Mouse (Mus musculus) embryonic facial prominence, embryonic 14.5 days (tissue): ENCODE data around the gene Atat1. TPM values are rescaled to one million over a fixed set of nuclear protein-coding genes. Genes with fewer than 3 reads are reported as not detected.

Experiments
- ATAC-seq: fragments of 200-750 bp; cut with Nextera tagmentation; 2 replicates; pipeline ENCODE4 v1.8.0; 2017; ENCODE audit warnings: low read depth, moderate number of reproducible peaks, moderate TSS enrichment
- DNase-seq: peaks from one replicate; pipeline ENCODE4 v3.0.0-alpha.2; 2015; ENCODE audit warnings: low spot score
- H3K27ac ChIP-seq: fragments of 300-500 bp; sonication (generic); replicated peaks from 2 replicates; pipeline ENCODE4 v1.5.1; 2014; ENCODE audit warnings: low read depth, mild to moderate bottlenecking, low read length, moderate library complexity
- H3K27me3 ChIP-seq: fragments of 300-500 bp; sonication (generic); replicated peaks from 2 replicates; pipeline ENCODE4 v1.6.1; 2014; ENCODE audit warnings: low read length; ENCODE audit not compliant: control insufficient read depth, insufficient read depth
- H3K36me3 ChIP-seq: fragments of 300-500 bp; sonication (generic); 2 replicates; pipeline ENCODE4 v1.6.1; 2014; ENCODE audit warnings: low read length, mixed read lengths; ENCODE audit not compliant: control insufficient read depth, insufficient read depth
- H3K4me1 ChIP-seq: fragments of 300-500 bp; sonication (generic); 2 replicates; pipeline ENCODE4 v1.6.1; 2014; ENCODE audit warnings: antibody characterized with exemption, low read length; ENCODE audit not compliant: control insufficient read depth, insufficient read depth
- H3K4me2 ChIP-seq: fragments of 300-500 bp; sonication (generic); 2 replicates; pipeline ENCODE4 v1.6.1; 2014; ENCODE audit warnings: low read depth, mild to moderate bottlenecking, low read length, moderate library complexity, mixed read lengths
- H3K4me3 ChIP-seq: fragments of 300-500 bp; sonication (generic); 2 replicates; pipeline ENCODE4 v1.5.1; 2014; ENCODE audit warnings: low read depth, mild to moderate bottlenecking, low read length
- H3K9ac ChIP-seq: fragments of 300-500 bp; sonication (generic); 2 replicates; pipeline ENCODE4 v1.6.1; 2014; ENCODE audit warnings: low read depth, mild to moderate bottlenecking, low read length, moderate library complexity, mixed read lengths
- H3K9me3 ChIP-seq: fragments of 300-500 bp; sonication (generic); 2 replicates; pipeline ENCODE4 v1.6.1; 2016; ENCODE audit warnings: low read length; ENCODE audit not compliant: control insufficient read depth
- WGBS: fragments of 180-500 bp; shearing (Covaris S2); extraction: QIAGEN DNeasy Blood & Tissue Kit; methylation state at CpG from one replicate; pipeline ENCODE4 v1.1.7; 2014; 5-methylcytosine and 5-hydroxymethylcytosine counted together
- polyA plus RNA-seq: library from polyadenylated mRNA; unstranded; fragments of >200 nt; fragmentation: Nextera tagmentation; extraction: Ambion mirVana; gene quantifications from 2 replicates; pipeline ENCODE4 v1.2.1, GENCODE M21; 2014

Atat1 gene
- polyA plus RNA-seq, 1 experiment from 2014 or later: 48.1 TPM

- peak overlapping the region; percentile 98 for H3K4me2 ChIP-seq
- ATAC-seq: peak; percentile 16; the same call in 1 of the 2 replicates
- no peaks in the 10 kb centered on the region for H3K9me3 ChIP-seq
- DNase-seq: no peak
- peak overlapping the region; percentile 84 for H3K9ac ChIP-seq
- no peak overlapping the region; the same call in 1 of the 2 replicates for H3K27ac ChIP-seq
- no peaks in the 10 kb centered on the region for H3K27me3 ChIP-seq
- WGBS: 44% methylated on average over 23 of the region's 23 CpGs
- H3K4me3 ChIP-seq: peak overlapping the region; percentile 82
- peaks cover 61% of the 10 kb centered on the region for H3K36me3 ChIP-seq
- H3K4me1 ChIP-seq: no peaks in the 10 kb centered on the region
Measured at GRCm38 (mm10) chr17:35897644-35898573, 12.0 kb downstream of the Atat1 start.

- Histone ChIP-seq H3K27me3 (no peaks in the 10 kb centered on the region), H3K27ac (peak within 1 kb of the TSS; percentile 76), H3K9me3 (no peaks in the 10 kb centered on the region), H3K4me2 (peak within 1 kb of the TSS; percentile 98), H3K4me3 (peak within 1 kb of the TSS; percentile 82), H3K9ac (peak within 1 kb of the TSS; percentile 84), H3K4me1 (no peaks in the 10 kb centered on the region), H3K36me3 (peaks cover 64% of the 10 kb centered on the region)
- ATAC-seq (peak; percentile 95), DNase-seq (peak; percentile 95)
- under 1% methylated on average over 66 of the region's 86 CpGs for WGBS
Measured at GRCm38 (mm10) chr17:35896781-35897643, 12.9 kb downstream of the Atat1 start, which contains the start of gene 2310061I04Rik. TSS of gene 2310061I04Rik (minus strand) at chr17:35897431.

GRCm38 (mm10) chr17:35887725-35888124, 22.1 kb downstream of the Atat1 start:
- WGBS: 100% methylated on average over 4 of the region's 17 CpGs
- ATAC-seq (no peak), DNase-seq (no peak)
- Histone ChIP-seq H3K4me3 (no peak overlapping the region), H3K9me3 (no peaks in the 10 kb centered on the region), H3K27me3 (no peaks in the 10 kb centered on the region), H3K4me2 (no peak overlapping the region), H3K36me3 (peaks cover 95% of the 10 kb centered on the region), H3K4me1 (no peaks in the 10 kb centered on the region), H3K27ac (no peak overlapping the region), H3K9ac (no peak overlapping the region)

- no peak for ATAC-seq
- H3K4me2 ChIP-seq: no peak overlapping the region
- WGBS: 94% methylated on average over 14 of the region's 14 CpGs
Measured at GRCm38 (mm10) chr17:35883777-35884176, 26.1 kb downstream of the Atat1 start.

GRCm38 (mm10) chr17:35882924-35883323, 27.0 kb downstream of the Atat1 start:
- no peaks in the 10 kb centered on the region for H3K9me3 ChIP-seq
- ATAC-seq (no peak), DNase-seq (no peak)
- no peak overlapping the region for H3K27ac ChIP-seq
- no peak overlapping the region for H3K9ac ChIP-seq
- H3K36me3 ChIP-seq: peaks cover 64% of the 10 kb centered on the region
- no peak overlapping the region for H3K4me2 ChIP-seq
- no peaks in the 10 kb centered on the region for H3K27me3 ChIP-seq
- no peak overlapping the region for H3K4me3 ChIP-seq
- 91% methylated on average over 17 of the region's 17 CpGs for WGBS
- H3K4me1 ChIP-seq: 0 out of 2 replicates have a peak, but pooled peaks cover 7% of the 10 kb centered on the region

More at GRCm38 (mm10) chr17:35883777-35884176, 26.1 kb downstream of the Atat1 start:
- Histone ChIP-seq H3K27me3 (no peaks in the 10 kb centered on the region), H3K36me3 (peaks cover 73% of the 10 kb centered on the region), H3K27ac (no peak overlapping the region), H3K4me3 (no peak overlapping the region), H3K4me1 (0 out of 2 replicates have a peak, but pooled peaks cover 7% of the 10 kb centered on the region), H3K9me3 (no peaks in the 10 kb centered on the region), H3K9ac (no peak overlapping the region)
- DNase-seq: no peak

- no peaks in the 10 kb centered on the region for H3K27me3 ChIP-seq
- H3K9ac ChIP-seq: peak within 1 kb of the TSS; percentile 85
- WGBS: 8% methylated on average over 41 of the region's 66 CpGs
- ATAC-seq (peak; percentile 93), DNase-seq (peak; percentile 97)
- no peak within 1 kb of the TSS; the same call in none of the 2 replicates for H3K27ac ChIP-seq
- peaks cover 51% of the 10 kb centered on the region for H3K36me3 ChIP-seq
- H3K9me3 ChIP-seq: no peaks in the 10 kb centered on the region
- peak within 1 kb of the TSS; percentile 95 for H3K4me3 ChIP-seq
- H3K4me1 ChIP-seq: 0 out of 2 replicates have a peak, but pooled peaks cover 7% of the 10 kb centered on the region
- peak within 1 kb of the TSS; percentile 78 for H3K4me2 ChIP-seq
Measured at GRCm38 (mm10) chr17:35879245-35880057, 30.4 kb downstream of the Atat1 start, which contains the start of gene Dhx16. TSS of gene Dhx16 (plus strand) at chr17:35879819.

GRCm38 (mm10) chr17:35874721-35875120, 35.2 kb downstream of the Atat1 start:
- Histone ChIP-seq H3K4me1 (peaks cover 9% of the 10 kb centered on the region; the same call in 1 of the 2 replicates), H3K27me3 (no peaks in the 10 kb centered on the region), H3K9me3 (peaks cover 6% of the 10 kb centered on the region; the same call in 1 of the 2 replicates), H3K4me3 (no peak overlapping the region), H3K4me2 (no peak overlapping the region), H3K9ac (no peak overlapping the region), H3K36me3 (peaks cover 48% of the 10 kb centered on the region), H3K27ac (no peak overlapping the region)
- DNase-seq: no peak
- no peak for ATAC-seq
- WGBS: 81% methylated on average over 5 of the region's 6 CpGs
